Comparison of ENCODE assay signal across 8 mouse cellular contexts in the genomic region with DNA sequence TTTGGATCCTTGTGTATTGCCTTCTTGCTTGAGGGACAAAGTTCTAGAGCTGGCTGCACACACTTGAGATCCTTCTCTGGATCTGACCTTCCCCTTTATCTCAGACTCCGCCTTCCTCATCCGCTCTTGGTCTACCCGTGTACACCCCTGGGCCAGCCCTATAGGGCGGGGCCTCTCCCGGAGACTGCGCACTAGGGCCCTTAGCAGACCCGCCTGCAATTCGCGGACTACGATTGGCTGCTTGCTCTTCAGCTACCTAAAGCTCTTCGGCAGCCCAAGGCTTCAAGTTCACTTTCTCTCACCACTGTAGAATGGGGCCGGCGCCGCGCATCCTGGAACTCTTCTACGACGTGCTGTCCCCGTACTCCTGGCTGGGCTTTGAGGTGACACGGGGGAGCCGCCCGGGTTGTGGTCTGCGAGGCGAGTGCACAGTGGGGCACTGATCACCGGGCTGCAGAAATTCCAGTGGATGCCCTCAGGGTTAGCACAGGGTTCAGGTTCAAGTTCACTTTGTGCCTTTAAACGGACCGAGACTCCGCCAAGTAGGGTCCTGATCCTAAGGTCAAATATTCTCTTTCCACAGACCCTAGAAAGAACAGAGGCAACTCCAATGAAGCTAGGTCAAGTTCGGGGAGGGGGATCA. TPM values are rescaled to one million over a fixed set of nuclear protein-coding genes. Genes with fewer than 3 reads are reported as not detected.
DNase-seq lines count a peak whose midpoint lies in the region; ATAC-seq lines count a peak whose summit lies in the region.

A gene (plus strand): TSS at position 225 of the 643 bp plus-strand sequence.

- H3K36me3 ChIP-seq in megakaryocyte, embryonic 14.5 days (replicated peaks; ENCODE audit: low read length): no peaks in the 10 kb centered on the region

- intact Hi-C loops in gastrocnemius, postnatal 14 days (cut with DNase I; ENCODE audit: low total_unique reads): no loop called here

- ATAC-seq in inflammation-experienced regulatory T-cells, adult 6 months: peak; percentile 100

- peak; percentile 68 to 72 for DNase-seq in adrenal gland, adult 18-20 months (ENCODE audit: low spot score in 2 of 2)
- DNase-seq in embryo, embryonic 10.5 days (ENCODE audit: low spot score): peak; percentile 90
- peak; percentile 75 for DNase-seq in gastrocnemius, postnatal 14 days
- peak; percentile 58 to 60 for DNase-seq in left cerebral cortex, adult 9 months (ENCODE audit: low spot score in 2 of 2)
- DNase-seq in right cerebral cortex, postnatal 10 days (ENCODE audit: low spot score in 2 of 2): peak; percentile 82 to 83
- DNase-seq in urinary bladder, postnatal 36 days (ENCODE audit: low spot score in 2 of 2): peak; percentile 74 to 85

- peaks cover 31% of the 10 kb centered on the region for H3K4me1 ChIP-seq in megakaryocyte, embryonic 14.5 days

- H3K27me3 ChIP-seq in megakaryocyte, embryonic 14.5 days (replicated peaks): peaks cover 6% of the 10 kb centered on the region

- H3K9me3 ChIP-seq in megakaryocyte, embryonic 14.5 days: no peaks in the 10 kb centered on the region

- peak within 1 kb of the TSS; percentile 92 for H3K4me3 ChIP-seq in megakaryocyte, embryonic 14.5 days (replicated peaks)

RNA-seq across cellular contexts. Expression of the gene that starts here (rescaled TPM):
- 100 to 1,000 TPM in 1 of 2 experiments, 10 to 100 TPM in 1; 79.7 to 476 TPM for total RNA-seq in adrenal gland, adult 18-20 months (2021)
- total RNA-seq in gastrocnemius, postnatal 14 days (2021): 10 to 100 TPM; 18.0 to 18.3 TPM
- 1 to 10 TPM; 1.7 to 8.4 (median 6.6) TPM for polyA plus RNA-seq in inflammation-experienced regulatory T-cells, adult 6 months (2017; shearing (Covaris generic))
- 0.46 TPM in 1 of 2 replicates, not detected in the other for polyA plus RNA-seq in megakaryocyte, embryonic 14.5 days (2012; ENCODE audit: insufficient read depth, low replicate concordance)

Comparison
In these comparisons a context has a peak if more than half of its experiments do, and no peak if none do; other contexts are left out.
1. Peak in every context shown above with its lines: DNase-seq, ATAC-seq and H3K4me3 ChIP-seq.
2. RNA of the gene that starts here (total RNA-seq): 79.7 to 476 TPM in adrenal gland, adult 18-20 months; 18.0 to 18.3 TPM in gastrocnemius, postnatal 14 days; every median in the first group is over 4 times any median in the second.